Comparison of ENCODE assay signal across 8 mouse cellular contexts in genomic region chr16:38521211-38521987, GRCm38 (mm10). TPM values are rescaled to one million over a fixed set of nuclear protein-coding genes. Genes with fewer than 3 reads are reported as not detected.
A peak's percentile ranks its signal among the peaks of the same experiment; 100 is the strongest.
DNase-seq lines count a peak whose midpoint lies in the region; ATAC-seq and TF ChIP-seq lines count a peak whose summit lies in the region.

No protein-coding gene starts in this region.

- peak overlapping the region; percentile 94 for H3K9ac ChIP-seq in lung, embryonic 14.5 days
- peak overlapping the region; percentile 78 for H3K9ac ChIP-seq in intestine, postnatal 0 days (ENCODE audit: low read depth, low read length)
- H3K9ac ChIP-seq in neural tube, embryonic 14.5 days (replicated peaks; ENCODE audit: low read depth, low read length): peak overlapping the region; percentile 95; the same call in 1 of the 2 replicates

- peak overlapping the region; percentile 93 for H3K4me3 ChIP-seq in lung, embryonic 14.5 days (ENCODE audit: low read depth, low read length)
- H3K4me3 ChIP-seq in intestine, postnatal 0 days (ENCODE audit: low read depth, low read length): peak overlapping the region; percentile 76
- peak overlapping the region; percentile 92 for H3K4me3 ChIP-seq in neural tube, embryonic 14.5 days (ENCODE audit: low read depth, low read length)

- H3K9me3 ChIP-seq in lung, embryonic 14.5 days (ENCODE audit: low read depth, low read length): no peaks in the 10 kb centered on the region
- H3K9me3 ChIP-seq in intestine, postnatal 0 days (ENCODE audit: control insufficient read depth): no peaks in the 10 kb centered on the region
- no peaks in the 10 kb centered on the region for H3K9me3 ChIP-seq in neural tube, embryonic 14.5 days (ENCODE audit: control insufficient read depth, low read length)

- H3K36me3 ChIP-seq in lung, embryonic 14.5 days (ENCODE audit: insufficient read depth): peaks cover 34% of the 10 kb centered on the region
- peaks cover 21% of the 10 kb centered on the region for H3K36me3 ChIP-seq in intestine, postnatal 0 days (ENCODE audit: control insufficient read depth, insufficient read depth)
- peaks cover 14% of the 10 kb centered on the region for H3K36me3 ChIP-seq in neural tube, embryonic 14.5 days (ENCODE audit: control insufficient read depth, insufficient read depth, low read length)

- H3K27ac ChIP-seq in lung, embryonic 14.5 days (ENCODE audit: low read depth): no peak overlapping the region
- H3K27ac ChIP-seq in intestine, postnatal 0 days (ENCODE audit: low read depth, low read length): no peak overlapping the region
- no peak overlapping the region for H3K27ac ChIP-seq in neural tube, embryonic 14.5 days (ENCODE audit: low read depth, low read length)

- peak; percentile 14 for DNase-seq in lung, embryonic 14.5 days
- DNase-seq in lung, postnatal 10 days: no peak
- peak; percentile 4 for DNase-seq in embryo, embryonic 11 days
- DNase-seq in frontal cortex, postnatal 10 days (ENCODE audit: low spot score in 2 of 2): no peak
- DNase-seq in urinary bladder, postnatal 4 days (ENCODE audit: low spot score in 2 of 2): no peak
- no peak for DNase-seq in urinary bladder, adult 18-20 months (ENCODE audit: low spot score in 2 of 2)

- H3K27me3 ChIP-seq in lung, embryonic 14.5 days (ENCODE audit: insufficient read depth, low read length): no peaks in the 10 kb centered on the region
- no peaks in the 10 kb centered on the region for H3K27me3 ChIP-seq in intestine, postnatal 0 days (replicated peaks; ENCODE audit: control insufficient read depth, insufficient read depth, low read length)
- no peaks in the 10 kb centered on the region for H3K27me3 ChIP-seq in neural tube, embryonic 14.5 days (ENCODE audit: control insufficient read depth, insufficient read depth, low read length)

- peak overlapping the region; percentile 67 for H3K4me2 ChIP-seq in lung, embryonic 14.5 days
- H3K4me2 ChIP-seq in intestine, postnatal 0 days (replicated peaks; ENCODE audit: low read depth): peak overlapping the region; percentile 66
- peak overlapping the region; percentile 62 for H3K4me2 ChIP-seq in neural tube, embryonic 14.5 days (ENCODE audit: low read depth, low read length)

- 17% methylated on average over 8 of the region's 8 CpGs for WGBS in lung, embryonic 14.5 days
- WGBS in intestine, postnatal 0 days: 19% methylated on average over 8 of the region's 8 CpGs
- 40% methylated on average over 8 of the region's 8 CpGs for WGBS in neural tube, embryonic 14.5 days

- no peaks in the 10 kb centered on the region for H3K4me1 ChIP-seq in lung, embryonic 14.5 days (ENCODE audit: insufficient read depth)
- H3K4me1 ChIP-seq in intestine, postnatal 0 days (replicated peaks; ENCODE audit: control insufficient read depth, insufficient read depth, low read length): no peaks in the 10 kb centered on the region
- peaks cover 12% of the 10 kb centered on the region; the same call in 1 of the 2 replicates for H3K4me1 ChIP-seq in neural tube, embryonic 14.5 days (ENCODE audit: control insufficient read depth, insufficient read depth, low read length)

- TF ChIP-seq CTCF in lung, embryonic 14.5 days (IDR thresholded peaks at IDR 0.05; ENCODE audit: low read depth): no peak
- TF ChIP-seq CTCF in intestine, postnatal 0 days (IDR thresholded peaks at IDR 0.05; ENCODE audit: low read depth): no peak

- no peak for ATAC-seq in lung, embryonic 14.5 days (ENCODE audit: insufficient read depth)
- no peak for ATAC-seq in intestine, postnatal 0 days
- ATAC-seq in neural tube, embryonic 14.5 days (ENCODE audit: low read depth): no peak

RNA-seq across cellular contexts. Expression of gene Timmdc1, which starts 1.1 kb away (rescaled TPM):
- 23.1 and 25.1 TPM in 2 replicates for polyA plus RNA-seq in lung, embryonic 14.5 days (2014; fragmentation: Nextera tagmentation; extraction: Ambion mirVana)
- polyA plus RNA-seq in intestine, postnatal 0 days (2015; fragmentation: Nextera tagmentation; extraction: Ambion mirVana): 11.8 and 13.8 TPM in 2 replicates
- polyA plus RNA-seq in neural tube, embryonic 14.5 days (2014; fragmentation: Nextera tagmentation; extraction: Ambion mirVana): 31.9 and 33.2 TPM in 2 replicates

RNA-seq across cellular contexts. Expression of gene Poglut1, which starts 28.7 kb away (rescaled TPM):
- 61.2 and 63.4 TPM in 2 replicates for polyA plus RNA-seq in lung, embryonic 14.5 days (2014; fragmentation: Nextera tagmentation; extraction: Ambion mirVana)
- polyA plus RNA-seq in intestine, postnatal 0 days (2015; fragmentation: Nextera tagmentation; extraction: Ambion mirVana): 11.3 and 12.3 TPM in 2 replicates
- polyA plus RNA-seq in neural tube, embryonic 14.5 days (2014; fragmentation: Nextera tagmentation; extraction: Ambion mirVana): 57.0 and 64.2 TPM in 2 replicates

RNA-seq across cellular contexts. Expression of gene Tmem39a, which starts 37.1 kb away (rescaled TPM):
- 117 and 128 TPM in 2 replicates for polyA plus RNA-seq in lung, embryonic 14.5 days (2014; fragmentation: Nextera tagmentation; extraction: Ambion mirVana)
- 28.4 and 29.3 TPM in 2 replicates for polyA plus RNA-seq in intestine, postnatal 0 days (2015; fragmentation: Nextera tagmentation; extraction: Ambion mirVana)
- polyA plus RNA-seq in neural tube, embryonic 14.5 days (2014; fragmentation: Nextera tagmentation; extraction: Ambion mirVana): 30.8 and 44.0 TPM in 2 replicates

Comparison
In these comparisons a context has a peak if more than half of its experiments do, and no peak if none do; other contexts are left out.
1. DNase-seq: peak in lung, embryonic 14.5 days (single experiment) and embryo, embryonic 11 days (single experiment); none in lung, postnatal 10 days (single experiment), frontal cortex, postnatal 10 days (0 of 2), urinary bladder, postnatal 4 days (0 of 2) and urinary bladder, adult 18-20 months (0 of 2).
2. Peak in every context shown above with its lines, with median percentiles within 50 percentile points of each other: H3K4me2 ChIP-seq, H3K4me3 ChIP-seq and H3K9ac ChIP-seq.